Mouse (Mus musculus) urinary bladder, postnatal 10 days (tissue): ENCODE measurements around the gene Stoml1.

Source experiments
- DNase-seq: peaks from one replicate; pipeline ENCODE4 v3.0.0; 2022; ENCODE audit warnings: low spot score

The Stoml1 gene

DNA sequence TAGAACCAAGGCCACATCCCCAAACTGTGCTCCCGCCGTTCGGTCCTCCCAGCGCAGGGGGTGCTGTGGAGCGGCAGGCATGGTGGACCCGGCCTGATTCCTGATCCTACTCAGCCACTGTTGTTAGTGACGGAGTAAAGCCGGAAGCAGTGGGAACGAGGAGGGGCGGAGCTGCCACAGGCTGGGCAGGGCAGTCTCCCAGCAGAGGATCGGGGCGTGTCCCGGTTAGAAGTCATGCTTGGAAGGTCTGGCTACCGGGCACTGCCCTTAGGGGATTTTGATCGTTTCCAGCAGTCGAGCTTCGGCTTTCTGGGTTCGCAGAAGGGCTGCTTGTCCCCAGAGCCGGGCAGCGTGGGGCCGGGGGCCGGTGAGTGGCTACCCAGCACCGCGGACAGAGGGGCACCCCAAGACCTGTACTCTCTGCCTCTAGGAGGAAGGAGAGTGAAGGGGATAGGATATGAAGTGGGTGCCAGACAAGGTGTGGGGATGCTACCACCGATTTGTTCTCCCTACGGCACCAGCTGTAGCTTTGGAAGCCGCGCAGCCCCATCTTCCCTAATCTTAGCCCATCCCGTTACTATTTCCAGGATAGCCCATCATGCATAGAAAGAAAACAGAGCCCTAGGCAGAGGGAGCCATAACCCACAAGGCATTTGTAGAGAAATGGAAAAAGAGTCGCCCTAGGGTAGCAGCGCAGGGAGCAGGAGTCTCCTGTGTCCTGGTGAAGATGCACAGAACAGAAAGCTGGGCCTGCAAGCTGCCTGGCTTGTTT lies at the start of gene Stoml1:
Gene Stoml1 (plus strand): TSS at position 132 of the 772 bp plus-strand sequence.
- DNase-seq = peak; percentile 82

DNA sequence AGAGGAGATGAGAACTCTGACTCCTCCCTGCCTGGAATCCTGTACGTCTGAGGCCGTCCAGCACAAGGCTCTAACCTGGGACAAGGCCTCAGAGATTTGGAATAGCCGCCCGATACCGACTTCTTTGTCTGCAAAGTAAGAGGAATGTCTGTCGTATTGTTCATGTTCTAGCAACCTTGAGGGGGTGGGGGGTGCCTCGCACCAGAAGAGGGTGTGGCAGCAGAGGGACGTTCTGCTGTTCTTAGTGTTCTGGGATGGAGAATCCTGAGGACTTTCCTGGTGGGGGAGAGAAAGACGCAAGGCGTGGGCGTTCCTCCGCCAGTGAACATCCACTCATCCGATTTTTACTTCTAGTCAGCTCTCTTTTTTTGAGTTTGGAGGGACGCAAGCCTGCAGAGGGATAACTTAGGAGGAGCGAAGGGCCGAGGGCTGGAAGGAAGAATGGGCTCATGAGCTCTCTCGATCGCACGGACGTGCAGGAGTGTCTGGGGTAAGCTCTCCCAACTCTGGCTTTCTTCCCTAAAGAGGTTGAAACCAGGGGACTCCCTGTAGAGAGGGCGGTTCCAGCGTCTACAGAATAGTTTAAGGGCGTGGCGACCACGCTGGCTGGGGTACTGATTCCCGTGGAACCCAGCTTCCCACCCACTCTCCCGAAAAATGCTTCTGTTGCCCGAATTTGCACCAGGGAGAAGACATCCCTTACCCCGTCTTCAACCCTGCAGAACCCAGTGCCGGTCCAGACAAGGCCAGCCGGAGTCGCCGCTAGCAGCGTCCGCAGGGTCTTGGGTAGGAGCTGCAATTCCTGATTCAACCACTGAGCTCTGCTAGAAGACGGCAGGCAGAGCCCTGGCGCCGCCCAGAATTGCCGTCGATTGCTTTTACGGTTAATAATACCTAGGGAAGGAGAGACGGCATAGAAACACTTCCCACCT lies 49.2 kb upstream of the Stoml1 start, which contains the start of the genes Islr and Islr2:
Gene Islr (minus strand): TSS at position 791 of the 932 bp plus-strand sequence.
Gene Islr2 (minus strand): TSS at position 804 of the 932 bp plus-strand sequence.
- no peak for DNase-seq

GRCm38 (mm10) chr9:58204448-58205000 lies 48.4 kb upstream of the Stoml1 start:
- peak; percentile 81 for DNase-seq

- DNase-seq = no peak
Measured at GRCm38 (mm10) chr9:58206013-58206412, 47.0 kb upstream of the Stoml1 start.

GRCm38 (mm10) chr9:58209462-58210303 lies 43.3 kb upstream of the Stoml1 start:
- no peak for DNase-seq

GRCm38 (mm10) chr9:58210304-58210627 lies 42.7 kb upstream of the Stoml1 start:
- no peak for DNase-seq

DNA sequence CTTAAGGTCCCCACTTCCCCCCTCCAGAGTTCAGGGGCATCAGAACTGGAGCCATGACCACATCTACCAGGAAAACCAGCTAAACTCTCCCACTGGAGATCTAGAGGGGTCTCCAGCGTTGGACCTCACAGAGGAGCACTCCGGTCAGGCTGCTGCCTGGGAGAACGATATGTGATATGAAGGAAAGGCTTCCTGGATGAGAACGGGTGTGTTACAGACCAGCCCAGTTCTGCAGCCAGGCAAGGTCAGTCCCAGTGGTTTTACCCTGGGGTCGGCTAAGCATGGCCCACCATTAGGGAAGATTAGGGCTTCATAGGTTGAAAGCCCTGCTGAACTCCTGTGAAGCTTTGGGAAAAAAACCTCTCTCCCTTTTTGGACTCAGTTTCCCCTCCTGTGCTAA lies 39.6 kb upstream of the Stoml1 start:
- DNase-seq = no peak

DNA sequence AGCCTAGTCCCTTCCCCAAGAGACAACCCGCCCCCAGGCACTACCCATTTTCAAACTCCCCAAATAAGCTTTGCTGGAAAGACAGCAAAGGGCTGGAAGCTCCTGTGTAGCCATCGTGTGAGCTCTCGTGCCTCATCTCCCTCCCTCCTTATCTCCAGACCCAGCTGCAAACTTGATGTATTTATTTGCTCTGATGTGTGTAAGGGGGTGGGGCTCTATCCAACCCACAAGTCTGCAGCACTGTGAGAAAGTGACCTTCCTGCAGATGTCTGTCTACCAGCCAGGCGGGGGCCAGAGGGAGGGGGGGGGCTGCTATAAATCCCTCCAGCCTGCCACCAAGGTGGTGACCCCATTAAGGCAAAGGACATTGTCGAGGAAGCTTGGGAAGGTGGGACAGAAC lies 39.1 kb upstream of the Stoml1 start:
- DNase-seq = no peak

- DNase-seq = no peak
Measured at GRCm38 (mm10) chr9:58214519-58215180, 38.3 kb upstream of the Stoml1 start.

- DNase-seq = no peak
Measured at GRCm38 (mm10) chr9:58216402-58216801, 36.6 kb upstream of the Stoml1 start.

DNA sequence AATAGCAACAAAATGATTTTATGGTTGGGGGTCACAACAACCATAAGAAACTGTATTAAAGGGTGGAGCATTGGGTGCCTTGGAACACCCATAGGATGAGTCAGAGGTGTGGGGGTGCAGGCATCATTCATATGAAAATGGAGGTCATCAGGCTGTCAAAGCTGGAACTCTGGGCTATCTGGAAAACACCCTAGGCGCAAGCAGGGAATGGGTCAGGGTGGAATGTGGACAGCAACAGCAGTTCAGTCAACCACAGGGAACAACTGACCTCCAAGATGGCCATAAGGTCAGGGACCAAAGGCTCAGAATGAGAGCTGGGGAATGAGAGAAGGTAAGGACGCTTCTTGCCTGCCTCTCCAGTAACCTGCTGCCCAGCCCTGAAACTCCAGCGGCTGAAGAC lies 34.4 kb upstream of the Stoml1 start:
- DNase-seq = no peak

- DNase-seq = no peak
Measured at GRCm38 (mm10) chr9:58220218-58220903, 32.6 kb upstream of the Stoml1 start.

DNA sequence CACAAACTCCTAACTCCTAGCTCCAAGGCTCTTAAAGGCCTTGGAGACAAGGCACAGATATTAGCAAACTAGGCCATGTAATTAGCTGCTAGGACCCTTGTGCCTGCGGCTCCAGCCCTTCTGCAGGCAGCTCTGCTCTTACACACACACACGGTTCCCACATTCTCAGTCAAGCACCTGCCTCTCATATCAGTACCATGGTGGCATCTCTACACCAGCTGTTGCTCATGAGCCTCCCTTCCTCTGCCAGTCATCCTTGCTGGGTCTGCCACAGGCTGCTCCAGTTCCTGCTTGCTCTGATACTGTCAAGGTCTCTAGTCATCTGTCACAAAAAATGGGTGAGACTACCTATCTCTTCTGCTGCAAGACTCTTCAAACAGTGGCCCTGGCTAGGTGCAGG lies 28.6 kb upstream of the Stoml1 start:
- no peak for DNase-seq

GRCm38 (mm10) chr9:58225915-58226913 lies 26.8 kb upstream of the Stoml1 start:
- DNase-seq = no peak

DNA sequence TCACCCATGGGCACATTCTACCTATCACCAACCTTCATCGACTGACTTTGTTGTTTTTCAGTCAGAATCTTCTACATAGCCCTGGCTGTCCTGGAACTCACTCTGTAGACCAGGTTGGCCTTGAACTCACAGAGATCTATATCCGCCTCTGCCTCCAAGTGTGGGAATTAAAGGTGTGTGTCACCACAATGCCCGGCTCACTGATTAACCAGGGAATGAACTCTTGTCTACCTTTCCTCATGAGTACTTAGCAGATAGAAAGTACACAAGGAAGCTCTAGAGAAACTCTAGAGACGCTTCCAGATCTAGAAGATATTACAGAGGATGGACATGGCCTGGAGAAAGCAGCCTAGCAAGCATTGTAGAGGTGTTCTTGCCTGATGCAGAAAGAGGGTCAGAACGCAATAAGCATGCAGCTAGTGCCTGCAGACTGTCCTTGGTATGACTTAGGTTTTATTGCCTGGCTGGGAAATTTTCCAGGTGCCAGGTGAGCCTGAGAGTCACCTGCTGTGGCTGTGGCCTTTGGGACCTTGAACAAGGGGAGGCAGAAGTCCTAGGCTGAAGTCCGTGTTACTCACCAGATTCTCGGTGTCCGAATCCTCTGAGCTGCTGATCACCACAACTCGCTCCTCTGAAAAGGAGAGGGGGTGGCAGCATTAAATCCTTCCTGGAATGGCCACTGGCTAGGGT lies 24.0 kb upstream of the Stoml1 start:
- no peak for DNase-seq

GRCm38 (mm10) chr9:58231746-58232145 lies 21.2 kb upstream of the Stoml1 start:
- DNase-seq = no peak

- no peak for DNase-seq
Measured at GRCm38 (mm10) chr9:58232374-58232773, 20.6 kb upstream of the Stoml1 start.

GRCm38 (mm10) chr9:58234502-58235015 lies 18.4 kb upstream of the Stoml1 start:
- DNase-seq = no peak
